Mouse (Mus musculus) bone marrow, adult 2 months (tissue): ENCODE data around the gene Sobp.

Source experiments
- CTCF ChIP-seq: fragments of 200-500 bp; IDR thresholded peaks from 2 replicates; pipeline ENCODE4 v1.5.1; 2011; ENCODE audit warnings: low read length, control low read depth; ENCODE audit not compliant: control insufficient read depth, insufficient read depth
- POLR2A ChIP-seq: fragments of 200-500 bp; IDR thresholded peaks from 2 replicates; pipeline ENCODE4 v1.6.1; 2011; ENCODE audit warnings: low read depth, mild to moderate bottlenecking, control low read depth, low read length, borderline replicate concordance; ENCODE audit not compliant: control insufficient read depth

- TF ChIP-seq CTCF: no peak
- no peak for TF ChIP-seq POLR2A
Measured at GRCm38 (mm10) chr10:42997278-42997677, 177.1 kb downstream of the Sobp start.
